Mouse (Mus musculus) olfactory bulb, adult 2 months (tissue): Measurements from ENCODE around the gene Jmjd1c. TPM values are rescaled to one million over a fixed set of nuclear protein-coding genes. Genes with fewer than 3 reads are reported as not detected.

ENCODE experiments used
- H3K27ac ChIP-seq: fragments of 200-500 bp; 2 replicates; pipeline ENCODE4 v1.5.1; 2012; ENCODE audit warnings: low read depth, low read length; ENCODE audit not compliant: insufficient read depth
- H3K4me1 ChIP-seq: fragments of 200-500 bp; 2 replicates; pipeline ENCODE4 v1.6.1; 2012; ENCODE audit warnings: low read length; ENCODE audit not compliant: control insufficient read depth, insufficient read depth
- H3K4me3 ChIP-seq: fragments of 200-500 bp; 2 replicates; pipeline ENCODE4 v1.5.1; 2012; ENCODE audit warnings: mild to moderate bottlenecking, low read depth, low read length, moderate library complexity; ENCODE audit not compliant: insufficient read depth
- CTCF ChIP-seq: fragments of 200-500 bp; IDR thresholded peaks from 2 replicates; pipeline ENCODE4 v1.5.1; 2012; ENCODE audit warnings: low read depth, mild to moderate bottlenecking, low read length, moderate library complexity; ENCODE audit not compliant: insufficient read depth
- POLR2A ChIP-seq: fragments of 200-500 bp; IDR thresholded peaks from 2 replicates; pipeline ENCODE4 v1.6.1; 2012; ENCODE audit warnings: mild to moderate bottlenecking, low read depth, low read length, moderate library complexity; ENCODE audit not compliant: insufficient read depth
- WGBS: fragments of 180-500 bp; shearing (Covaris S2); methylation state at CpG from one replicate; pipeline ENCODE4 v1.1.7; 2018; 5-methylcytosine and 5-hydroxymethylcytosine counted together
- polyA plus RNA-seq: library from polyadenylated mRNA; stranded (reverse); fragments of >200 nt; gene quantifications from 2 replicates; pipeline ENCODE4 v1.2.4, GENCODE M21; 2012; ENCODE audit warnings: low replicate concordance; ENCODE audit not compliant: missing spikeins, insufficient read depth, insufficient read length

Jmjd1c gene
- polyA plus RNA-seq, 1 experiment = 77.0 TPM

DNA sequence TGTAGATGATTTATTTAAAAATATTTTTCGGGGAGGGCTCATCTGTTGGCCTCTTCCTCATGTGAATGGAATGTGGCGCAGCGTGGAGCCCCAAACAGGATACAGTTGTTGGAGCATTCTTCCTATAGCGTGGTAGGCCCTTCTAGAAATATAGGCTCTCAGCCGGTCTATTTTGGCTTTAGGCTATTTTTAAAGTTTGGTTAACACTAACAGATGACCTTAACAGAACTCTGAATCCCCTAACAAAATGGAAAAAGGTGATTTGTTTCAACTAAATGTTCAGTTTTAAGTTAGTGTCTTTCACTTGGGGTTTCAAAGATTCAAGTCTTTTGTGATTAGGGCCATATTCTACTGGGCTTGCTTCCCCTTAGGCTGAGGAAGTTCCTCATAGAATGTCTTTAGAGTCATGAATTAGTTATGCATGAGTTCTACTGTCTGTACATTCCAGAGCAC lies 91.1 kb downstream of the Jmjd1c start:
- WGBS = 29% methylated on average over 5 of the region's 5 CpGs
- TF ChIP-seq CTCF (no peak), POLR2A (no peak)

DNA sequence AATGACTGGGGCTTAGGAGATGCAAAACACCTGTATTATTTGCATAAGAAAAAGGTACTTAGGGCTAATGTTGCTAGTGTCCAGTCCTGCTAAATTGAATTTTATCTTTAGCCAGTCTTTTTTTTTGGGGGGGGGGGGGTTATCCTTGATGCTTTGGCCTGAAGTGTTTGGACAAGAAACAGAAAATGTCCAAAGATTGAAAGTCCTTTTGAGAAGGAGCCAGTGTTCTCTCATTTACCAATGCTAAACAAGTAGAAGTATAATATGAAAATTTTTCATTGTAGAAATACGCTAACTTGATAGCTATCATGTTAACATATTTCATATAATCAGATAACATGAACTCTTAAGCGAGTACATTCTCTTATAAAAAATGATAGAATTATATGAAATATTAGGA lies 92.0 kb downstream of the Jmjd1c start:
- Histone ChIP-seq H3K27ac (no peak overlapping the region), H3K4me1 (peaks cover 4% of the 10 kb centered on the region; the same call in 1 of the 2 replicates), H3K4me3 (no peak overlapping the region)
- 90% methylated on average over 2 of the region's 2 CpGs for WGBS
- TF ChIP-seq CTCF = no peak
- no peak for TF ChIP-seq POLR2A

More for the DNA sequence above, 91.1 kb downstream of the Jmjd1c start:
- H3K4me1 ChIP-seq = peaks cover 4% of the 10 kb centered on the region; the same call in 1 of the 2 replicates
- H3K4me3 ChIP-seq = peak overlapping the region; percentile 24; the same call in 1 of the 2 replicates
- H3K27ac ChIP-seq = no peak overlapping the region; the same call in 1 of the 2 replicates

- TF ChIP-seq POLR2A (no peak), CTCF (no peak)
- H3K27ac ChIP-seq = 0 out of 2 replicates have a peak overlapping the region, but pooled peaks have one; percentile 24
- peaks cover 4% of the 10 kb centered on the region; the same call in 1 of the 2 replicates for H3K4me1 ChIP-seq
- H3K4me3 ChIP-seq = no peak overlapping the region
Observed at GRCm38 (mm10) chr10:67189057-67189456, 93.1 kb downstream of the Jmjd1c start.

GRCm38 (mm10) chr10:67190261-67190660 lies 94.3 kb downstream of the Jmjd1c start:
- 38% methylated on average over 1 of the region's 1 CpGs for WGBS
- no peak overlapping the region for H3K4me3 ChIP-seq
- peaks cover 4% of the 10 kb centered on the region; the same call in 1 of the 2 replicates for H3K4me1 ChIP-seq
- TF ChIP-seq CTCF = no peak
- TF ChIP-seq POLR2A = no peak
- no peak overlapping the region for H3K27ac ChIP-seq

- H3K4me3 ChIP-seq = no peak overlapping the region
- WGBS = 94% methylated on average over 3 of the region's 3 CpGs
- H3K27ac ChIP-seq = no peak overlapping the region
- H3K4me1 ChIP-seq = peaks cover 7% of the 10 kb centered on the region; the same call in 1 of the 2 replicates
- no peak for TF ChIP-seq POLR2A
- no peak for TF ChIP-seq CTCF
Observed at GRCm38 (mm10) chr10:67192366-67192765, 96.4 kb downstream of the Jmjd1c start.

DNA sequence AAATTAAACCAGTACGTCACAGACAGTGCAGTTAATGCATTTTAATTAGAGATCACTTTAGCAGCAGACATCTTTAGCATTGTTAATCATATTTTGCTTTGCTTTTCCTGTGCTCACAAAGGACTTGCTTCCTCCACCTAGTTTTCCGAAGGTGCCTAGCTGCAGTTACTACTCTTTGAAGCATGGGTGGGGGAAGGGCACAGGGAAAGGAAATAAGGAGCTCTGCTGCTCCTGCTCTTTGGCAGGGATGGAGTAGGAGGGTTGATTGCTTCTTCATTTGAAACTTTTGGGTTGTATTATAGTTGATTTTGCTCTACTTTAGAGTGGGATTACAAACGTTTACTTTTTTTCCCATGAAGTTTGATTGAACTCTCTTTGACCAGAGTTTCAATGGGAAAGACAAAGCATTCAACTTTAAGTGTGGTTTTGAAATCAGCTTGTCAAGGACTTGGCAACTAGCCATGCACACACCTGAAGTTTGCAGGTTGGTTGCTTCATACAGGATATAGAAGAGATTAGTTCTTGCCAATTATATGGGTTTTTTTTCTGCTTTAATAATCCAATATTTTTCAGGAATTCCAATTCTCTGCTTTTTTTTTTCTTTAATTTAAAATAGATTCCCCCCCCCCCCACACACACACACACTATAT lies 97.2 kb downstream of the Jmjd1c start:
- no peak overlapping the region for H3K27ac ChIP-seq
- TF ChIP-seq CTCF (no peak), POLR2A (no peak)
- 67% methylated on average over 3 of the region's 3 CpGs for WGBS
- H3K4me3 ChIP-seq = no peak overlapping the region
- peaks cover 7% of the 10 kb centered on the region; the same call in 1 of the 2 replicates for H3K4me1 ChIP-seq

DNA sequence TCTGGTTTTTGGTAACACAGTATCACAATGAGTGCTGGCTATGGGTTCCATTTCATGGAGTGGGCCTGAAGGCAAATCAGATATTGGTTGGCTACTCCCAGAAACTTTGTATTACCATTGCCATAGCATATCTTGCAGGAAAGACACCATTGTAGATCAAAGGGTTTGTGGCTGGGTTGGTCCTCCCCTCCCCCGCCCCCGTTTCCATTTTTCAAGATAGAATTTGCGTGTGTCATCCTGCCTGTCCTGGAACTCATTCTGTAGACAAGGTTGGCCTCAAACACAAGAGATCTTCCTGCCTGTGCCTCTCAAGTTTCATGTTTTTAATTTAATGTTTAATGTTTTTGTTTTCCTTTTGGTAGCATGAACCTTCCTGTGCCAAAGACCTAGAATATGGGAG lies 98.1 kb downstream of the Jmjd1c start:
- Histone ChIP-seq H3K4me1 (peaks cover 6% of the 10 kb centered on the region; the same call in 1 of the 2 replicates), H3K4me3 (no peak overlapping the region), H3K27ac (no peak overlapping the region)
- WGBS = 93% methylated on average over 3 of the region's 3 CpGs
- no peak for TF ChIP-seq POLR2A
- no peak for TF ChIP-seq CTCF

DNA sequence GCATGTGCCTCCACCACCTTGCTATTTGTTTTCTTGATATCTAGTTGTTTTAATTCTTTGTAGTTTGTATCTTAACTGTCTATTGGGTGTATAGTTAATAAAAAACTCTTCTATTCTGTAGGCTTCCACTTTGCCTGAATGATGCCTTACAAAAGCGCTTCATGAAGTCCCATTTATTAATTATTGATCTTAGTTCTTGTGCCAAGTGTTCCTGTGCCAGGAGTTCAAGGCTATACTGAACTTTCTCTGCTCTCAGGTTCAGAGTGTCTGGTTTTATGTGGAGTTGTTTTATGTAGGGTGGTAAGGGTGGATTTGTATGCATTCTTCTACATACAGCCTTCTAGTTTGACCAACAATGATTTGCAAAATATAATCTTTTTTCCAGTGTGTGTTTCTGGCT lies 99.7 kb downstream of the Jmjd1c start:
- Histone ChIP-seq H3K4me1 (peaks cover 5% of the 10 kb centered on the region), H3K4me3 (no peak overlapping the region), H3K27ac (no peak overlapping the region)
- WGBS = 100% methylated on average over 1 of the region's 1 CpGs
- TF ChIP-seq POLR2A = no peak
- TF ChIP-seq CTCF = no peak

DNA sequence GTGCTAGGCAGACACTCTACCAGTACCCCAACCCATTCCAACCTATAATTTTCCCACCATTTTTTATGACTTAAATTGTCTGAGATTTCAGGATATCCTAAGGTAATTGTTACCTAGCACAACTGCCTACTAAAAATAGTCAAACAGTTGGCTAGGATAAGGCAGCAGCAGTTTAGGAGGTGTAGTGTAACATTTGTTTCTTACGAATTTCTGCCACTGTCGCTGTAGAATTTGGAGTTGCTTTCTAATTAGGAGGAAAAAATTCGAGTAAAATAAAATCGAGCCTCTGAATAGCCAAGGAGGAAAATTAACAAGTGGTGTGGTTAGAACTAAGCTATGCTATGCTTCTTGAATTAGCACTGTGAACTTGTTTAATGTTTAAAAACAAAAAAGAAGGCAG lies 101.3 kb downstream of the Jmjd1c start:
- 13% methylated on average over 4 of the region's 4 CpGs for WGBS
- Histone ChIP-seq H3K4me3 (no peak overlapping the region), H3K27ac (no peak overlapping the region), H3K4me1 (peaks cover 5% of the 10 kb centered on the region)
- TF ChIP-seq POLR2A = no peak

- no peak for TF ChIP-seq POLR2A
- TF ChIP-seq CTCF = no peak
- H3K27ac ChIP-seq = no peak overlapping the region
- peaks cover 5% of the 10 kb centered on the region for H3K4me1 ChIP-seq
- no peak overlapping the region for H3K4me3 ChIP-seq
- 36% methylated on average over 2 of the region's 2 CpGs for WGBS
Observed at GRCm38 (mm10) chr10:67197829-67198228, 101.9 kb downstream of the Jmjd1c start.

DNA sequence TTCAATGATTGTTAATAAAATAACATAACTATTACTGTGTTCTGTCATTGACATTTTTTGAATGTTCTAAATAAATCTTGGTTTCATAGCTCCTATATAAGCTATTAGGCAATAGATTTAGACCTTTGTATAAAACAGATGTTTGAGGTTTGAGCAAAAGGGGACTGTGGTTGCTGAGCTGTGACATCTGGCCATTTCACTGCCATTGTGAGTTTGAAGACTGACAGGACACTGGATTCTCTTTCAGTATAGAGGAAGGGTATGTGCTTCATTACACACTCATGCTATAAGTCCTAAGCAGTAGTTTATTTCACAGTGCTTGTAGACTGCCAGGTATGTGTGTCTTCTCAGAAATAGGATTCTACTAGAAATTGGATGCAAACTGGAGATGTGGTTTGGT lies 105.8 kb downstream of the Jmjd1c start:
- no peak overlapping the region for H3K27ac ChIP-seq

More for the DNA sequence above, 105.8 kb downstream of the Jmjd1c start:
- no peak for TF ChIP-seq POLR2A
- TF ChIP-seq CTCF = no peak
- Histone ChIP-seq H3K4me1 (peaks cover 6% of the 10 kb centered on the region), H3K4me3 (no peak overlapping the region)
